Mouse (Mus musculus) ES-Bruce4 (cell line): ENCODE measurements at regions not wholly inside any gene's neighbourhood (a gene's known extent, or its start where the extent isn't known, plus 50 kb on each side); places are given as distances from the start of the nearest gene placed in this dataset.
A peak's percentile ranks its signal among the peaks of the same experiment; 100 is the strongest.

Experiments
- H3K27ac ChIP-seq: 2 replicates; pipeline ENCODE4 v1.5.1; 2012; ENCODE audit warnings: low read length, inconsistent platforms; ENCODE audit not compliant: insufficient read depth
- H3K27me3 ChIP-seq: 2 replicates; pipeline ENCODE4 v1.6.1; 2012; ENCODE audit warnings: mild to moderate bottlenecking, low read length, inconsistent platforms; ENCODE audit not compliant: control insufficient read depth, poor library complexity, insufficient read depth, severe bottlenecking
- H3K36me3 ChIP-seq: 2 replicates; pipeline ENCODE4 v1.6.1; 2012; ENCODE audit warnings: inconsistent platforms, mild to moderate bottlenecking, low read length, moderate library complexity; ENCODE audit not compliant: control insufficient read depth, poor library complexity, insufficient read depth, severe bottlenecking
- H3K4me1 ChIP-seq: one replicate; pipeline ENCODE4 v1.8.1; 2011; ENCODE audit warnings: low read length; ENCODE audit not compliant: control insufficient read depth, insufficient read depth
- H3K4me3 ChIP-seq: 2 replicates; pipeline ENCODE4 v1.5.1; 2011; ENCODE audit warnings: low read depth, mild to moderate bottlenecking, low read length
- H3K9ac ChIP-seq: 2 replicates; pipeline ENCODE4 v1.6.1; 2012; ENCODE audit warnings: low read depth, mild to moderate bottlenecking, inconsistent platforms; ENCODE audit not compliant: poor library complexity, severe bottlenecking
- H3K9me3 ChIP-seq: replicated peaks from 2 replicates; pipeline ENCODE4 v1.6.1; 2012; ENCODE audit warnings: mild to moderate bottlenecking, low read length, inconsistent platforms; ENCODE audit not compliant: control insufficient read depth, poor library complexity, insufficient read depth, severe bottlenecking
- CTCF ChIP-seq: IDR thresholded peaks from one replicate; pipeline ENCODE4 v1.8.1; 2011; ENCODE audit warnings: low read depth, low read length
- EP300 ChIP-seq: IDR thresholded peaks from 2 replicates; pipeline ENCODE4 v1.6.1; 2011; ENCODE audit warnings: low read depth, low read length; ENCODE audit not compliant: insufficient read depth
- POLR2A ChIP-seq: IDR thresholded peaks from one replicate; pipeline ENCODE4 v1.8.1; 2011; ENCODE audit warnings: low read length; ENCODE audit not compliant: insufficient read depth

GRCm38 (mm10) chr6:100470071-100470470, 182.8 kb upstream of the Rybp start:
- no peaks in the 10 kb centered on the region for H3K27me3 ChIP-seq
- no peaks in the 10 kb centered on the region for H3K36me3 ChIP-seq
- H3K4me1 ChIP-seq = no peaks in the 10 kb centered on the region
- peaks cover 15% of the 10 kb centered on the region for H3K9me3 ChIP-seq
- TF ChIP-seq EP300 (no peak), POLR2A (no peak), CTCF (no peak)
- H3K4me3 ChIP-seq = no peak overlapping the region
- H3K9ac ChIP-seq = no peak overlapping the region
- no peak overlapping the region for H3K27ac ChIP-seq

GRCm38 (mm10) chr6:100462757-100463156, 175.5 kb upstream of the Rybp start:
- no peak for TF ChIP-seq CTCF
- no peak for TF ChIP-seq POLR2A
- TF ChIP-seq EP300 = no peak
- H3K36me3 ChIP-seq = no peaks in the 10 kb centered on the region
- no peak overlapping the region for H3K9ac ChIP-seq
- H3K27ac ChIP-seq = no peak overlapping the region
- no peaks in the 10 kb centered on the region for H3K27me3 ChIP-seq
- H3K4me3 ChIP-seq = no peak overlapping the region
- H3K4me1 ChIP-seq = no peaks in the 10 kb centered on the region
- no peaks in the 10 kb centered on the region for H3K9me3 ChIP-seq

DNA sequence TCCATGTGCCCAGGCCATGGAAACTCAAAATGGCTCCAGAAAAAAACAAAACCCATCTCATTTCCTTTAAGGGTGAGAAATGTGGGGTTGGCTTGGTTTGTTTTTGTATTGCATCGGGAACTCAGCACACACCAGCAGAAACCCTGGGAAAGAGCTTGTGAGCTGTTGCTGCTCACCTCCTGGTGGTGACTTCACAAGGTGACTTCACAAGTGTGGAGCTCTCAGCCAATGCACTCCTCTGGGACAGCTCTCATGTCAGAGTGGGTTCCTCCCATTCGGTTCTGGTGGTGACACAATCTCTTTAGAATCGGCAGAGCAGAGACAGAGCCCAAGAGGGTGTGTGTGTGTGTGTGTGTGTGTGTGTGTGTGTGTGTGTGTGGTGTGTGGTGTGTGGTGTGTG, 166.1 kb upstream of the Rybp start:
- H3K4me1 ChIP-seq = peaks cover 10% of the 10 kb centered on the region
- no peak overlapping the region for H3K9ac ChIP-seq
- no peak overlapping the region for H3K4me3 ChIP-seq
- no peaks in the 10 kb centered on the region for H3K27me3 ChIP-seq
- no peaks in the 10 kb centered on the region for H3K9me3 ChIP-seq
- no peak for TF ChIP-seq EP300
- TF ChIP-seq CTCF = no peak
- TF ChIP-seq POLR2A = no peak
- no peaks in the 10 kb centered on the region for H3K36me3 ChIP-seq
- no peak overlapping the region for H3K27ac ChIP-seq

DNA sequence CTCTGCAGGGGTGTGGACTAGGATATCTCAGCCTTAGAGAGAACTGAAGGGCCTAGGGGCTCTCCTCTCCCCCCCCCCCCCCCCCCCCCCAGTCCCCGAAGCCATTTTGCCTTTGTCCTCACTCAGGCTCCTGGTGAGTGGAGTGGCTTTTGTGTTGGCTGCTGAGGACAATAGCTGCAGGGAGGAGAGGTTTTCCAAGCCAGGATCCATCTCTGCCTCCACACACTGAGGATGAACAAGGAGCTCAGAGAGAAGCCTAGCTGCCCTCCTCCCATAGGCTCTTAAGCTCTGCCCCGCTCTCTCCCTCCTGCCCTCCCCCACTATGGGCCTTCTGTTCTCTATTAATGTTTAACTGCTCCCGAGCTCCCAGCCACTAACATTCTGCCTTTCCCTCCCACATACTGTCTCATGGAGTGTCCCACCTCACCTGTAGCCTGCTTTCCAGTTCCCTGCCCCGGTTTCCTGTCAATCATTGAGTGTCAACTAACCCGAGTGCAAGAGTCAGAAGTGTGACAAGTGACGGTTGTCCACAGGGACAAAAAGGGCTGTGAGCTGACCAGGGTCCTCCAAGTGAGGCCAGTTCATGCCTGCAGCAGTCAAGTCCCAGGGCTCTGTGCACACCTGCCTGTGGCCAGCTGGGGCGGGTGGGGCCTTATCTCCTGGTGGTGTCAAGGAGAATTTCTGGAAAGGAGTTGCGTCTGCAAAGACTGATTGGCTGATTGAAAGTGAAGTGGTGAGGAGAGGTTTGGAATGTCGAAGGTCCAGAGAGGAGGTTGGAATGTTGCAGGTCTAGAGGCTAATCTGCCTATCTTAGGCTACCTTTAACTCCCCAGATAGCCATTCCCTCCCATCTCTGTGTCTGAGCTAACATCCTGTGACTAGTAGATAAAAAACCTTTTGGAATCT, 165.1 kb upstream of the Rybp start:
- Histone ChIP-seq H3K36me3 (no peaks in the 10 kb centered on the region), H3K27ac (peak overlapping the region; percentile 70), H3K4me3 (no peak overlapping the region), H3K9ac (no peak overlapping the region), H3K27me3 (no peaks in the 10 kb centered on the region), H3K9me3 (no peaks in the 10 kb centered on the region), H3K4me1 (peaks cover 10% of the 10 kb centered on the region)
- TF ChIP-seq POLR2A (no peak), EP300 (0 out of 2 replicates have a peak, but pooled peaks have one; percentile 51), CTCF (no peak)

GRCm38 (mm10) chr6:100450108-100450507, 162.8 kb upstream of the Rybp start:
- H3K27ac ChIP-seq = no peak overlapping the region
- no peaks in the 10 kb centered on the region for H3K9me3 ChIP-seq
- H3K4me1 ChIP-seq = peaks cover 12% of the 10 kb centered on the region
- TF ChIP-seq POLR2A (no peak), EP300 (no peak), CTCF (no peak)
- no peaks in the 10 kb centered on the region for H3K27me3 ChIP-seq
- no peak overlapping the region for H3K4me3 ChIP-seq
- H3K9ac ChIP-seq = no peak overlapping the region
- H3K36me3 ChIP-seq = no peaks in the 10 kb centered on the region

- Histone ChIP-seq H3K36me3 (no peaks in the 10 kb centered on the region), H3K27ac (no peak overlapping the region), H3K27me3 (no peaks in the 10 kb centered on the region), H3K4me3 (no peak overlapping the region), H3K4me1 (peaks cover 12% of the 10 kb centered on the region), H3K9me3 (no peaks in the 10 kb centered on the region), H3K9ac (no peak overlapping the region)
- no peak for TF ChIP-seq CTCF
Measured at GRCm38 (mm10) chr6:100449087-100449486, 161.8 kb upstream of the Rybp start.
